Mouse (Mus musculus): Measurements from ENCODE around the gene 4930426L09Rik. TPM values are rescaled to one million over a fixed set of nuclear protein-coding genes. Genes with fewer than 3 reads are reported as not detected.

Gene 4930426L09Rik
- polyA plus RNA-seq, 1 experiment from 2014 or later: 0.55 TPM

DNA sequence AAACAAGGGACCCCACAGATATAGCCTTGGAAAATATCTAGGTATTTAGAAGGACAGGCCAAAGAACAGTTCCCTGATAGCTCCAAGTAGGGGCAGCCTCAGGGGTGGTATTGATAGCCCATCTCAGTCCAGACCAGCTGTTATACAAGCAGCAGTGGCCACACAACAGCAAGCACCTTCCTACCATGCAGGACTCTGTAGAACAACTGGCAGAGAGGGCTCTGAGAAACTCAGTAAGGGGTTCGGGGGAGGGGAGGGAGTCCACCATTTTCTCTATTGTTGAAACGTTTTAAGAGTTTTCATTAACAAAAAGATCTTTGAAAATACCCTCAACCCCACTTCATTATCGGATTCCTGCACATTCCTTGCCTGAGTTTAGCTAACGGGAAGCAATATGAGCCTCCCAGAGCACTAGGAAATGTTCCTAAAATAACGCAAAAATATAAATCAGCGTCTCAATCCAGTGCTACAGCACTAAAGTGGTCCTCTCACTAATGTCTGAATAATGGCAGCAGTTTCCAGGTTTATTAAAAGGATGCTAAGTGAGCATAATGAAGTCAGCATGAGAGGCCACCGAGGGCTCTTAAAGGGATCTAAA is 37.7 kb upstream of the 4930426L09Rik start:
- 58% methylated on average over 7 of the region's 7 CpGs for WGBS
- no peaks in the 10 kb centered on the region for H3K36me3 ChIP-seq
- no peak overlapping the region for H3K4me3 ChIP-seq
- peaks cover 18% of the 10 kb centered on the region for H3K4me1 ChIP-seq (replicated peaks)
- no peaks in the 10 kb centered on the region for H3K9me3 ChIP-seq
- no peaks in the 10 kb centered on the region for H3K27me3 ChIP-seq (ENCODE audit: insufficient read depth, poor library complexity, severe bottlenecking)
- DNase-seq (ENCODE audit: low spot score): no peak
- no peak overlapping the region for H3K27ac ChIP-seq

DNA sequence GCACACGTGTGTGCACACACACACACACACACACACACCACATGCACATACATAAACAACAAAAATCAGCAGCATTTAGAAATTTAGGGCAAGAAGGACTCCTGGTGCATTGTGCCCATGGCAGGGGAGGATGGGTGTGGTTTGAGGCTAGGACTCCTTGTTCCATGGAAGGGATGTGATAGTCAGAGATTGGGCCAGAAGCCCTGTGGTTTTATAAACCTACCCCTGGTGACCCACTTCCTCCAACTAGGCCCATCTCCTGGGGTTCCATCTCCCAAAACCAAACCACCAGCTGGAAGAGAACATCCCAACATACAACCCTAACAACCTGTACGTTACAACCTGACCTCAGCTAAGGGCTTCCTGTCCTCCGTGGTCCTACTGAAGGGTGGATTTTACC is 35.6 kb upstream of the 4930426L09Rik start:
- 84% methylated on average over 3 of the region's 3 CpGs for WGBS
- no peak for DNase-seq (ENCODE audit: low spot score)

GRCm38 (mm10) chr2:18963286-18964040 is 34.7 kb upstream of the 4930426L09Rik start:
- Histone ChIP-seq H3K36me3 (no peaks in the 10 kb centered on the region), H3K27ac (no peak overlapping the region), H3K4me1 (replicated peaks) (peaks cover 8% of the 10 kb centered on the region), H3K27me3 (ENCODE audit: insufficient read depth, poor library complexity, severe bottlenecking) (no peaks in the 10 kb centered on the region), H3K4me3 (no peak overlapping the region), H3K9me3 (no peaks in the 10 kb centered on the region)
- 79% methylated on average over 13 of the region's 13 CpGs for WGBS
- no peak for DNase-seq (ENCODE audit: low spot score)

More for the DNA sequence above, 35.6 kb upstream of the 4930426L09Rik start:
- Histone ChIP-seq H3K4me1 (replicated peaks) (peaks cover 13% of the 10 kb centered on the region), H3K9me3 (no peaks in the 10 kb centered on the region), H3K27me3 (ENCODE audit: insufficient read depth, poor library complexity, severe bottlenecking) (no peaks in the 10 kb centered on the region), H3K4me3 (no peak overlapping the region), H3K27ac (no peak overlapping the region), H3K36me3 (no peaks in the 10 kb centered on the region)

DNA sequence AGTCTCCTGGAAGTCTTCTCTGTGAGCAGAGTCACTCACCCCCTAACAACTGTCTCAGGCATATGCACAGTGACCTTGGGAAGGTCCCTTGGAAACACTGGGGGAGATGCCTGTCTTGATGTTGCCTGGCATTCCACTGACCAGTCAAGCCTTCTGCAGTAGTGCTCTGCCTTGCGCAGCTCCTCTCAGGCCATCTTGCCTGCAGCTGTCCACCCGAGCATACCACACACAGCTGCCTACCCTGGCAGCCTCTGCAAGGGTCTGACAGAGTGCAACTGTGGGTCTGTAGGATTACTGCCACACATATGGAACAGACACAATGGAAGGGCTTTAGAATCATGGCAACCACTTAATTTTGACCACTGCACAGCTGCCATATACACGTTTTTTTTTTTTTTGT is 33.0 kb upstream of the 4930426L09Rik start:
- DNase-seq (ENCODE audit: low spot score): no peak
- H3K9me3 ChIP-seq: no peaks in the 10 kb centered on the region
- no peaks in the 10 kb centered on the region for H3K27me3 ChIP-seq (ENCODE audit: insufficient read depth, poor library complexity, severe bottlenecking)
- H3K4me1 ChIP-seq (replicated peaks): peaks cover 8% of the 10 kb centered on the region
- no peak overlapping the region for H3K27ac ChIP-seq
- H3K36me3 ChIP-seq: no peaks in the 10 kb centered on the region
- 81% methylated on average over 3 of the region's 3 CpGs for WGBS
- no peak overlapping the region for H3K4me3 ChIP-seq

DNA sequence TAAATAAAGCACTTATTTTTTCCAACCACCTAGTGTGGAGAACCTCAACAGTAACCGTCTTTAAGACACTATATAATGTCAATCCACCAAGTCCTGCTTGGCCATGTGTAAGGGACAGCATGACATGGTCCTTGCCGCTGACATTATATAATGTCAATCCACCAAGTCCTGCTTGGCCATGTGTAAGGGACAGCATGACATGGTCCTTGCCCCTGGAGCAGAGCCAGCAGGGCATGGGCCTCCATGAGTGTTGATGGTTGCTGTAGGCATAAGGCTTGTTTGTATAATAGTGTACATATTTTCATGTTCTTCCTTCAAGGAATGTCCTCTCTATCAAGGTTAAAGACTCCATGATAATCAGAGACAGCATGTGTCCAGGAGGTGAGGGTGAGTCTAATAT is 32.2 kb upstream of the 4930426L09Rik start:
- Histone ChIP-seq H3K27ac (no peak overlapping the region), H3K4me3 (no peak overlapping the region), H3K36me3 (no peaks in the 10 kb centered on the region), H3K9me3 (no peaks in the 10 kb centered on the region), H3K4me1 (replicated peaks) (0 out of 2 replicates have a peak, but pooled peaks cover under 1% of the 10 kb centered on the region), H3K27me3 (ENCODE audit: insufficient read depth, poor library complexity, severe bottlenecking) (no peaks in the 10 kb centered on the region)
- no peak for DNase-seq (ENCODE audit: low spot score)
- WGBS: 92% methylated on average over 2 of the region's 2 CpGs

DNA sequence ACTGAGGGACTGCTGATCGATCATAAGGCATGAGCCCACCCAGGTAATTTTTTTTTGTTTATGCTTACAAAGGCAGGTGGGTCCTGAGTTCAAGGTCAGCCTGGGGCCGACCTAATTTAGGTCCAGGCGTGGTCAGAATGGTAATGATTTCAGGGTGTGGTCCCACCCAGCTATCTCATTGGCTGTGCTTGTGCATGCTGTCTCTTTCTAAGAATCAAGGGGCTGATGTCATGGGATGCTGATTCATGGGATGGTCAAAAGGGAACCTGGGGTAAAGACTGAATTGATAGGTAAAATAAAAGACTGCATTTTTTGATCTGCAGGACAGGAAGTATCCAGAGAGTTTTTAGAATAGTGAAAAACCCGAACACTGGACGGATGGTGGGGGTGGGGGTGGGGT is 31.6 kb upstream of the 4930426L09Rik start:
- Histone ChIP-seq H3K27me3 (ENCODE audit: insufficient read depth, poor library complexity, severe bottlenecking) (no peaks in the 10 kb centered on the region), H3K36me3 (no peaks in the 10 kb centered on the region), H3K9me3 (no peaks in the 10 kb centered on the region), H3K4me1 (replicated peaks) (no peaks in the 10 kb centered on the region), H3K4me3 (no peak overlapping the region), H3K27ac (no peak overlapping the region)
- no peak for DNase-seq (ENCODE audit: low spot score)
- 91% methylated on average over 5 of the region's 5 CpGs for WGBS

GRCm38 (mm10) chr2:18967451-18968063 is 30.6 kb upstream of the 4930426L09Rik start:
- 96% methylated on average over 5 of the region's 5 CpGs for WGBS
- H3K36me3 ChIP-seq: no peaks in the 10 kb centered on the region

DNA sequence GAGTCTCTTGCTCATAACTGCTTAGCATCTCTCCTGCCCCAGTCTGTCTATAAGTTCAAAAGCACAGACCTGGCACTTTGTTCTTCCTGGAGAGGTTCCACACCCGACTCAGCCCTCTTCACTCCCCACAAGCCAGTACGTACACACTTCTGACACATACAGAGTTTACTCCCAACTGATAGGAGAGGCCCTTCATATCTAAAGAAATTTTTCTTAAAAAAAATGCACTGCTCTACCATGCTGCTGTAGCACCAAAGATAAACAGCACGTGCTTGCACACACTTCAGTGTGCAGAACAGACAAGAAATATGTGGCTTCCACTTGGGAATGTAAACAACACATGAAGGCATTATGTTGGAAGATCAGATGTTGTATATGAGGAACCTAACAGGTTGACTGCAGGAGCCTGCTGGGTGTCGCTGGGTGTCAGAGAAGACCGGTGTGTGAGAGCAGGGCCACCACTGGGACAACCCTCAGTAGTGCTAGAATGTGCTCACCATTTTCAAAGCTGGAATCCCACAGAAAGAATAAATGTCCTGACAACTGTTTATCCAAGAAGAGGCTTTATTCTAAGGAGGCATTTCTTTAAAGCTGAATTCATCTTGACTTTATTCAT is 29.0 kb upstream of the 4930426L09Rik start:
- DNase-seq (ENCODE audit: low spot score): no peak
- no peak overlapping the region for H3K4me3 ChIP-seq
- H3K9me3 ChIP-seq: peaks cover 11% of the 10 kb centered on the region; the same call in 1 of the 2 replicates
- no peak overlapping the region for H3K27ac ChIP-seq
- 91% methylated on average over 5 of the region's 5 CpGs for WGBS
- H3K36me3 ChIP-seq: no peaks in the 10 kb centered on the region
- H3K4me1 ChIP-seq (replicated peaks): no peaks in the 10 kb centered on the region
- no peaks in the 10 kb centered on the region for H3K27me3 ChIP-seq (ENCODE audit: insufficient read depth, poor library complexity, severe bottlenecking)

More at GRCm38 (mm10) chr2:18967451-18968063, 30.6 kb upstream of the 4930426L09Rik start:
- peaks cover under 1% of the 10 kb centered on the region; the same call in 1 of the 2 replicates for H3K9me3 ChIP-seq
- DNase-seq (ENCODE audit: low spot score): no peak
- H3K4me1 ChIP-seq (replicated peaks): no peaks in the 10 kb centered on the region
- H3K4me3 ChIP-seq: no peak overlapping the region
- H3K27me3 ChIP-seq (ENCODE audit: insufficient read depth, poor library complexity, severe bottlenecking): no peaks in the 10 kb centered on the region
- no peak overlapping the region for H3K27ac ChIP-seq

DNA sequence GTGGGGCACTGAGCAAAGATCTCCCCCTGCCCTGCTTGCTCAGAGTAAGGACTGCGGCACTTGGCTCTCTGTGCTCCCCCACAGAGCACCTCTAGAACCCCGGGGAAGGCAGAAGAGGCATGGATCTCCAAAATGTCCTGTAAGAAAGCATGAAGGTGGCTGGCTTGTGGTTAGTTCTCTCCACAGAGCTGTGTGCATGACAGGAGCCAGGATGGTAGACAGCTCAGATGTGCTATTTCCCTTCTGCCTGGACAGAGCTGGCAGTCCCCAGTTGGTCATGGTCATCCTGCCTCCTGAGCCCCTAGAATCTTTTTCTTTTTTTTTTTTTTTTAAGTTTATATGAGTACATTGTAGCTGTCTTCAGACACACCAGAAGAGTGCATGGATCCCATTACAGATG is 27.7 kb upstream of the 4930426L09Rik start:
- H3K27me3 ChIP-seq (ENCODE audit: insufficient read depth, poor library complexity, severe bottlenecking): no peaks in the 10 kb centered on the region
- WGBS: 72% methylated on average over 2 of the region's 2 CpGs
- H3K9me3 ChIP-seq: peaks cover 11% of the 10 kb centered on the region; the same call in 1 of the 2 replicates
- no peak overlapping the region for H3K27ac ChIP-seq
- H3K4me3 ChIP-seq: no peak overlapping the region
- H3K36me3 ChIP-seq: no peaks in the 10 kb centered on the region
- peaks cover 6% of the 10 kb centered on the region for H3K4me1 ChIP-seq (replicated peaks)
- DNase-seq (ENCODE audit: low spot score): no peak

DNA sequence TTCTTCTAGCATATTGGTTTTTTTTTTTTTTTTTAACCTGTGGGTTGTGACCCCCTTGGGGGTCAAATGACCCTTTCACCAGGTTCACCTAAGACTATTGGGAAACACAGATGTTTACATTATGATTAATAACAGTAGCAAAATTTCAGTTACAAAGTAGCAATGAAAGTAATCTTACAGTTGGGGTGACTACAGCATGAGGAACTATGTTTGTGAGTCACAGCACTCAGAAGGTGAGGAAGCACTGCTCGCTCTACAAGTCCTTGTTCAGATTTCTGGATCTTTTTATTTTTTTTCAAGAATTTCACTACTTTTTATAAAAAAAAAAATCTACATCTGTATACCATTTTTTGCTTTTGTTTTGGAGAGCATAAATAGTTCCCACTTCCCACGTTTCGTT is 26.6 kb upstream of the 4930426L09Rik start:
- H3K27me3 ChIP-seq (ENCODE audit: insufficient read depth, poor library complexity, severe bottlenecking): no peaks in the 10 kb centered on the region
- H3K4me3 ChIP-seq: no peak overlapping the region
- peaks cover 11% of the 10 kb centered on the region; the same call in 1 of the 2 replicates for H3K9me3 ChIP-seq
- no peak overlapping the region for H3K27ac ChIP-seq
- no peaks in the 10 kb centered on the region for H3K36me3 ChIP-seq
- H3K4me1 ChIP-seq (replicated peaks): peaks cover 7% of the 10 kb centered on the region
- WGBS: 81% methylated on average over 3 of the region's 3 CpGs
- DNase-seq (ENCODE audit: low spot score): no peak

DNA sequence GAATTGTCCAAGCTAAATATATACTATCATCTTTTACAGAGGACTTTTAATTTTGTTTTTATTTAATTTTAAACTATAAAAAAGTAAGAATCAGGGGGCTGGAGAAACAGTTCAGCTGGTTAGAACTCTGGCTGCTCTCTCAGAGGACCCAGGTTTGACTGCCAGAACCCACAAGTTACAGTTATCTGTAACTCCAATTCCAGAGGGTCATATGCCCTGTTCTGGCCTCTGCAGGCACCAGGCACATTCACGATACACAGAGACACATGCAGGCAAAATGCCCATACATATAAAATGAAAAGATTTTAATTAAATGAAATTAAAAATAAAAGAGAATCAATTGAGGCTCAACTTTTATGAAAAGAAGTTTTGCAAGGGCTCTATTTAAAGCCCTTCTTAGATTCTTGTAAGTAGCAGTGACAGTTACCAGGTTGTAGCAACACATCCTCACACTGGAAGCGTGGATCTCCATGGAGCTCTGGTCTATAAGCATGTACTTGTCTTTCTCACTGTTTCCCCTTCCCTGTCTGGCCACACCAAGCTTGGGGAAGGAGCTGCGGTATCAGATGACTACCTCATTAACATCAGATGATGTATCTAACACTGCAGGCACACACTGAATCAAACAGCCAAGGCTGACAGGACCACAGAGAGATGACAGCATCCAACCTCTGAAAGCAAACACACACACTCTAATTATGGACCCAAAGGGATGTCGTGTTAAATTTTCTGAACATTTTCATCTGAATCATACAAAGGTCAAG is 23.1 kb upstream of the 4930426L09Rik start:
- Histone ChIP-seq H3K4me1 (replicated peaks) (peaks cover 7% of the 10 kb centered on the region), H3K36me3 (no peaks in the 10 kb centered on the region), H3K9me3 (peaks cover 11% of the 10 kb centered on the region; the same call in 1 of the 2 replicates), H3K4me3 (no peak overlapping the region), H3K27me3 (ENCODE audit: insufficient read depth, poor library complexity, severe bottlenecking) (no peaks in the 10 kb centered on the region), H3K27ac (no peak overlapping the region)
- WGBS: 63% methylated on average over 4 of the region's 4 CpGs
- DNase-seq (ENCODE audit: low spot score): no peak

DNA sequence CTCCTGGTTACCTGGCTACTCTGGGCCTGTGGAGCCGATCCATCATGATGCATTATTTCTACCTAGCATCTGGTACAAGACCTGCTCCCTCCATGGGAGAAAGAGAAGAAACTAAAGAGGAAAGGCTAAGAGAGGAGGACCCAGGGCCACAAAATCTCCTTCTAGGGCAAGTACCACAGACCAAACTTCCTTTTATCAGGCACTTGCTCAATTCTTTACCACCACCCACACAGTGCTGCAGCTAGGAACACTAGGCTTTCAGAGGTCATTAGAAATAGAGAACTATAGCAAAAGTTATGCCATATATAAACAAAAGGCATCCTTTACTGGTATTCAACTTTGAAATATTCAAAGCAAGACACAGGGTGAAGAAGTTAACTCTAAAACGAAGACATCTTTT is 22.0 kb upstream of the 4930426L09Rik start:
- WGBS: 93% methylated on average over 2 of the region's 2 CpGs
- no peaks in the 10 kb centered on the region for H3K36me3 ChIP-seq
- no peak overlapping the region for H3K27ac ChIP-seq
- DNase-seq (ENCODE audit: low spot score): no peak
- no peaks in the 10 kb centered on the region for H3K27me3 ChIP-seq (ENCODE audit: insufficient read depth, poor library complexity, severe bottlenecking)
- no peak overlapping the region for H3K4me3 ChIP-seq
- peaks cover 7% of the 10 kb centered on the region for H3K4me1 ChIP-seq (replicated peaks)
- H3K9me3 ChIP-seq: peaks cover 11% of the 10 kb centered on the region; the same call in 1 of the 2 replicates

All from hindbrain, embryonic 10.5 days (tissue).